Mouse (Mus musculus) telencephalon, adult 2 months (tissue): ENCODE results near the gene Omp.

Experiments used
- DNase-seq: peaks from one replicate; pipeline ENCODE4 v3.0.0-alpha.2; 2011; ENCODE audit warnings: low read depth, low spot score

Gene Omp

DNA sequence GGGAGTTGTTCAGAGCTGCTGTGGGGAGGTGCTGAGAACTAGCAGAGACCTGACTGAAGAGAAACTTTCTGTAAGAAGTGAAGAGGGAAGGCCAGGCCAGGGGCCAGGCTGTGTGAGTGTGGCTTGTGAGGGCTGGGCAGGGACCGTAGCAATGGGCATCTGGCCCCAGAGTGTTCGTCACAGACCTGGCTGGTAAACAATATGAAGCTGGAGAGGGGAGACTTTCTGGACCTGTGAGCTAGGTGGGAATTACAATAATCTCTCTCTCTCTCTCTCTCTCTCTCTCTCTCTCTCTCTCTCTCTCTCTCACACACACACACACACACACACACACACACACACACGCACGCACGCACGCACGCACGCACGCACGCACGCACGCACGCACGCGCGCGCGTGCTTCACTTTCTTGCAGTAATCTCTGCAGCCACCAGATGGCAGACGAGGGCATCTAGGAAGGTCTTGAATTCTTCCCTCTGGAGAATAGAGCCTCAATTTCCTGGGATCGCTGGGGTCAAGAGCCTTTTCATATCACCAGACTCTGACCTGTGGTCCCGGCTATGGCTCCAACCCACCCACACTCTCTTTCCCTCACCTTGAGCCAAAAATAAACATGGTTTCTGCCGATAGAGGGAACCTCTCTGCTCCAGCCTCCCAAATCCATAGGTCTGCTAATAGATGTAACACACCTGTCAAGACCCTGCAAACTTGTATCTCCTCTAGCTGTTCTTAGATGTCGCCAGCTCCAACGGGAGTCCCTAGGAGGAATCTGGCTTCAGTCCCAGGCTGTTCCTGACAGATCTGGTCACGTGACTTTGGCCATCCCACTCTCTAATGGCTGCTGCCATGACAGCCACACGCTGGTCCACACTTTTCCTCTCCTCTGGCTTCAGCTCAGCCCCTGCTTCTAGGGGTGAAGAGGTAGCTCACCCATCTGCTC lies 42.0 kb downstream of the Omp start:
- DNase-seq, result peak; percentile 46

- no peak for DNase-seq
These were observed 42.8 kb downstream of the Omp start for GRCm38 (mm10) chr7:98102488-98102887.

- no peak for DNase-seq
These were observed 47.7 kb downstream of the Omp start for GRCm38 (mm10) chr7:98097557-98097956.

DNA sequence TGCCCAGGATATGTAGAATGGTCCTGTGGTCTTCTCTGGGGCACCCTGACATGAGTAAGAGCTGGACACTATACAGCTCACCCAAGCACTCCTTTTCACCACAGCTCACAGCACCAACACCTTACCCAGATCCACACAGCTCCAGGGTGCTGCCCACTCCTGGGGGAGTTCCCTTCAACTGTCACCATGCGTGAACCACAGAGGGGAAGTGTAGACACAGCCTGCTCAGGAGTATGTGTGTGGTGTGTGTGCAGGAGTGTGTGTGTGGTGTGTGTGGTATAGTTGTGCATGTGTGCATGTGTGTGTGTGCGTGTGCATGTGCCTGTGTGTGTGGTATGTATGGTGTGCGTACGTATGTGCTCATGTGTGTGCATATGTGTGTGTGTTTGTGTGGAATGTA lies 49.5 kb downstream of the Omp start:
- DNase-seq, result no peak
